Mouse (Mus musculus) liver, postnatal 0 days (tissue): ENCODE measurements around the gene Ralgapa2. TPM values are rescaled to one million over a fixed set of nuclear protein-coding genes. Genes with fewer than 3 reads are reported as not detected.
A peak's percentile ranks its signal among the peaks of the same experiment; 100 is the strongest.

Experiments used
- ATAC-seq: fragments of 200-750 bp; cut with Nextera tagmentation; 2 replicates; pipeline ENCODE4 v1.8.0; 2017; ENCODE audit warnings: mild to moderate bottlenecking, moderate library complexity
- DNase-seq: peaks from one replicate; pipeline ENCODE4 v3.0.0-alpha.2; 2016
- H3K27ac ChIP-seq: fragments of 300-500 bp; sonication (generic); 2 replicates; pipeline ENCODE4 v1.5.1; 2014; ENCODE audit warnings: antibody characterized with exemption, moderate library complexity, mild to moderate bottlenecking, low read depth
- H3K27me3 ChIP-seq: fragments of 300-500 bp; sonication (generic); 2 replicates; pipeline ENCODE4 v1.6.1; 2014; ENCODE audit warnings: low read length, control low read depth, mixed read lengths; ENCODE audit not compliant: insufficient read depth
- H3K36me3 ChIP-seq: fragments of 300-500 bp; sonication (generic); replicated peaks from 2 replicates; pipeline ENCODE4 v1.6.1; 2014; ENCODE audit warnings: mild to moderate bottlenecking, control low read depth, low read length, moderate library complexity, mixed read lengths; ENCODE audit not compliant: insufficient read depth
- H3K4me1 ChIP-seq: fragments of 300-500 bp; sonication (generic); 2 replicates; pipeline ENCODE4 v1.6.1; 2014; ENCODE audit warnings: antibody characterized with exemption, mild to moderate bottlenecking, control low read depth; ENCODE audit not compliant: insufficient read depth
- H3K4me2 ChIP-seq: fragments of 300-500 bp; sonication (generic); 2 replicates; pipeline ENCODE4 v1.6.1; 2014; ENCODE audit warnings: low read depth, mild to moderate bottlenecking, low read length, moderate library complexity, mixed read lengths
- H3K4me3 ChIP-seq: fragments of 300-500 bp; sonication (generic); 2 replicates; pipeline ENCODE4 v1.5.1; 2014; ENCODE audit warnings: low read depth, low read length
- H3K9ac ChIP-seq: fragments of 300-500 bp; sonication (generic); replicated peaks from 2 replicates; pipeline ENCODE4 v1.6.1; 2014; ENCODE audit warnings: mild to moderate bottlenecking, moderate library complexity
- H3K9me3 ChIP-seq: fragments of 300-500 bp; sonication (generic); 2 replicates; pipeline ENCODE4 v1.6.1; 2016; ENCODE audit warnings: mild to moderate bottlenecking, control low read depth, low read length, mixed read lengths
- CTCF ChIP-seq: sonication (generic); IDR thresholded peaks from 2 replicates; pipeline ENCODE4 v1.5.1; 2016; ENCODE audit warnings: antibody characterized with exemption, low read depth
- EP300 ChIP-seq: IDR thresholded peaks from 2 replicates; pipeline ENCODE4 v1.6.1; 2016; ENCODE audit warnings: antibody characterized with exemption, low read depth, mild to moderate bottlenecking
- WGBS: fragments of 180-500 bp; shearing (Covaris S2); extraction: QIAGEN DNeasy Blood & Tissue Kit; methylation state at CpG from one replicate; pipeline ENCODE4 v1.1.7; 2014; ENCODE audit not compliant: insufficient replicate concordance; 5-methylcytosine and 5-hydroxymethylcytosine counted together
- polyA plus RNA-seq: library from polyadenylated mRNA; unstranded; fragments of >200 nt; fragmentation: Nextera tagmentation; extraction: Ambion mirVana; gene quantifications from 2 replicates; pipeline ENCODE4 v1.2.1, GENCODE M21; 2015

The Ralgapa2 gene
- polyA plus RNA-seq, 1 experiment from 2014 or later, result 4.1 TPM

DNA sequence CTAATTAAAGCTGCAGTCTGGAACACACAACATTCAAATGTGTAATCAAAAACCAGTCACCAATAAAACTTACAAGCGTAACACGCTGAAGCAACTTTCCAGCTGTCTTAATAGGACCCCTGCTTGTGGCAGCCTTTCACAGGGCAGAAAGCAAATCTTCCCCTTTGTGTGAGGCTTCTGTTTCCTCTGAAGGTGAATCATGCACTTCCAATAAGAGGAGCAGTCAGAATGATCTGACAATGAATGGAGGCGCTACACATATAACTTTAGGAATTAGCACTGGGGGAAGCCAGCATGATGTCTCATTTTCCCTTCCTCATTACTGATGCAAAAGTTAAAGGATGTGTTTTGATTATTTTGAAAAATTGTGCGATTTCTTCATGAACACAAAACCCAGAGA, 251.0 kb downstream of the Ralgapa2 start:
- Histone ChIP-seq H3K4me3 (no peak overlapping the region), H3K36me3 (no peaks in the 10 kb centered on the region; the same call in 1 of the 2 replicates), H3K27ac (no peak overlapping the region), H3K4me2 (no peak overlapping the region), H3K4me1 (no peaks in the 10 kb centered on the region), H3K27me3 (no peaks in the 10 kb centered on the region), H3K9ac (no peak overlapping the region), H3K9me3 (no peaks in the 10 kb centered on the region)
- TF ChIP-seq CTCF (no peak), EP300 (no peak)
- no peak for DNase-seq
- WGBS, result 85% methylated on average over 4 of the region's 4 CpGs
- ATAC-seq, result no peak

- Histone ChIP-seq H3K27ac (no peak overlapping the region), H3K27me3 (no peaks in the 10 kb centered on the region), H3K9ac (no peak overlapping the region), H3K36me3 (no peaks in the 10 kb centered on the region; the same call in 1 of the 2 replicates), H3K4me1 (no peaks in the 10 kb centered on the region), H3K4me3 (no peak overlapping the region), H3K9me3 (no peaks in the 10 kb centered on the region), H3K4me2 (no peak overlapping the region)
- 70% methylated on average over 18 of the region's 18 CpGs for WGBS
- no peak for TF ChIP-seq CTCF
- no peak for TF ChIP-seq EP300
- no peak for DNase-seq
- no peak for ATAC-seq
These were observed 252.2 kb downstream of the Ralgapa2 start for GRCm38 (mm10) chr2:146259787-146260560.

GRCm38 (mm10) chr2:146258736-146259469, 253.2 kb downstream of the Ralgapa2 start:
- ATAC-seq (peak; percentile 41; the same call in 1 of the 2 replicates), DNase-seq (no peak)
- Histone ChIP-seq H3K27ac (no peak overlapping the region), H3K4me2 (no peak overlapping the region), H3K36me3 (no peaks in the 10 kb centered on the region), H3K9me3 (no peaks in the 10 kb centered on the region), H3K9ac (no peak overlapping the region), H3K4me3 (no peak overlapping the region), H3K27me3 (no peaks in the 10 kb centered on the region), H3K4me1 (no peaks in the 10 kb centered on the region)
- WGBS, result 56% methylated on average over 10 of the region's 10 CpGs
- no peak for TF ChIP-seq CTCF
- no peak for TF ChIP-seq EP300

- Histone ChIP-seq H3K4me1 (no peaks in the 10 kb centered on the region), H3K9me3 (no peaks in the 10 kb centered on the region), H3K27ac (no peak overlapping the region), H3K27me3 (no peaks in the 10 kb centered on the region), H3K36me3 (0 out of 2 replicates have a peak, but pooled peaks cover 7% of the 10 kb centered on the region), H3K4me3 (no peak overlapping the region), H3K9ac (no peak overlapping the region), H3K4me2 (no peak overlapping the region)
- DNase-seq (no peak), ATAC-seq (no peak)
- WGBS, result 86% methylated on average over 3 of the region's 3 CpGs
- TF ChIP-seq EP300, result no peak
- no peak for TF ChIP-seq CTCF
These were observed 254.5 kb downstream of the Ralgapa2 start for GRCm38 (mm10) chr2:146257609-146258008.

- no peak for TF ChIP-seq CTCF
- TF ChIP-seq EP300, result no peak
- 53% methylated on average over 3 of the region's 3 CpGs for WGBS
- H3K27ac ChIP-seq, result no peak overlapping the region
These were observed 255.1 kb downstream of the Ralgapa2 start for GRCm38 (mm10) chr2:146257037-146257436.

GRCm38 (mm10) chr2:146256321-146256875, 255.7 kb downstream of the Ralgapa2 start:
- H3K9me3 ChIP-seq, result no peaks in the 10 kb centered on the region
- no peak for DNase-seq
- 69% methylated on average over 3 of the region's 3 CpGs for whole genome bisulfite sequencing

More at GRCm38 (mm10) chr2:146257037-146257436, 255.1 kb downstream of the Ralgapa2 start:
- no peak overlapping the region for H3K9ac ChIP-seq
- ATAC-seq (peak; percentile 40; the same call in 1 of the 2 replicates), DNase-seq (no peak)
- H3K9me3 ChIP-seq, result no peaks in the 10 kb centered on the region
- H3K27me3 ChIP-seq, result no peaks in the 10 kb centered on the region
- 0 out of 2 replicates have a peak, but pooled peaks cover 7% of the 10 kb centered on the region for H3K36me3 ChIP-seq
- H3K4me2 ChIP-seq, result no peak overlapping the region
- no peak overlapping the region for H3K4me3 ChIP-seq
- no peaks in the 10 kb centered on the region for H3K4me1 ChIP-seq

More at GRCm38 (mm10) chr2:146256321-146256875, 255.7 kb downstream of the Ralgapa2 start:
- H3K9ac ChIP-seq, result no peak overlapping the region
- 0 out of 2 replicates have a peak, but pooled peaks cover 7% of the 10 kb centered on the region for H3K36me3 ChIP-seq
- no peak overlapping the region for H3K4me2 ChIP-seq
- H3K4me3 ChIP-seq, result no peak overlapping the region
- no peaks in the 10 kb centered on the region for H3K27me3 ChIP-seq
- no peak overlapping the region for H3K27ac ChIP-seq
- no peak for ATAC-seq
- no peaks in the 10 kb centered on the region for H3K4me1 ChIP-seq
- TF ChIP-seq CTCF (peak; percentile 39), EP300 (no peak)
